8 mouse cellular contexts compared by ENCODE assay signal in genomic region chr7:89980485-89981422, GRCm38 (mm10). TPM values are rescaled to one million over a fixed set of nuclear protein-coding genes. Genes with fewer than 3 reads are reported as not detected.
DNase-seq lines count a peak whose midpoint lies in the region; ATAC-seq and TF ChIP-seq lines count a peak whose summit lies in the region.

Gene Eed (minus strand): TSS chr7:89980983.

- TF ChIP-seq POLR2A in cortical plate, adult 2 months (IDR thresholded peaks at IDR 0.05; ENCODE audit: extremely low read depth, insufficient read depth, low read length): peak; percentile 85

- H3K4me1 ChIP-seq in cortical plate, adult 2 months (ENCODE audit: control insufficient read depth, insufficient read depth, low read length): peaks cover 4% of the 10 kb centered on the region

- peak within 1 kb of the TSS; percentile 60 for H3K4me3 ChIP-seq in cortical plate, adult 2 months (ENCODE audit: insufficient read depth, low read length)

- no peak for TF ChIP-seq CTCF in cortical plate, adult 2 months (IDR thresholded peaks at IDR 0.05; ENCODE audit: extremely low read depth, insufficient read depth, low read length)

- peak; percentile 80 for ATAC-seq in activated CD4-positive, CD25-positive, alpha-beta regulatory T cell, adult 4 months
- peak; percentile 81 for ATAC-seq in megakaryocyte progenitor cell, adult 5-6 weeks (replicated peaks; ENCODE audit: poor library complexity)

- peak within 1 kb of the TSS; percentile 96 for H3K27ac ChIP-seq in cortical plate, adult 2 months (ENCODE audit: insufficient read depth, low read length)

- DNase-seq in gastrocnemius, postnatal 10 days: peak; percentile 95
- peak; percentile 99 for DNase-seq in induced T-regulatory cell, adult 2 months (ENCODE audit: low read depth)
- peak; percentile 79 to 94 for DNase-seq in left cerebral cortex, adult 9 months (ENCODE audit: low spot score in 2 of 2)
- DNase-seq in right cerebral cortex, postnatal 14 days: peak; percentile 95
- peak; percentile 88 to 93 for DNase-seq in urinary bladder, postnatal 36 days (ENCODE audit: low spot score in 2 of 2)

RNA-seq across cellular contexts. Expression of gene Eed, which starts in this region (rescaled TPM):
- 10 to 100 TPM; 67.6 to 79.9 TPM for polyA plus RNA-seq in activated CD4-positive, CD25-positive, alpha-beta regulatory T cell, adult 4 months (2017; shearing (Covaris generic))
- polyA plus RNA-seq in cortical plate, adult 2 months (2012; rRNA removed): 32.0 and 32.3 TPM in 2 replicates
- total RNA-seq in gastrocnemius, postnatal 10 days (2021): 10 to 100 TPM; 30.6 to 37.8 TPM
- 133 and 143 TPM in 2 replicates for total RNA-seq in megakaryocyte progenitor cell, adult 5-6 weeks (2015)
- 116 and 143 TPM in 2 replicates for total RNA-seq in megakaryocyte progenitor cell, adult 5-6 weeks (2017)

Comparison
In these comparisons a context has a peak if more than half of its experiments do, and no peak if none do; other contexts are left out.
1. Peak in every context shown above with its lines: DNase-seq, ATAC-seq, H3K4me3 ChIP-seq and H3K27ac ChIP-seq.